Mouse (Mus musculus): ENCODE measurements around the gene Olah.

DNA sequence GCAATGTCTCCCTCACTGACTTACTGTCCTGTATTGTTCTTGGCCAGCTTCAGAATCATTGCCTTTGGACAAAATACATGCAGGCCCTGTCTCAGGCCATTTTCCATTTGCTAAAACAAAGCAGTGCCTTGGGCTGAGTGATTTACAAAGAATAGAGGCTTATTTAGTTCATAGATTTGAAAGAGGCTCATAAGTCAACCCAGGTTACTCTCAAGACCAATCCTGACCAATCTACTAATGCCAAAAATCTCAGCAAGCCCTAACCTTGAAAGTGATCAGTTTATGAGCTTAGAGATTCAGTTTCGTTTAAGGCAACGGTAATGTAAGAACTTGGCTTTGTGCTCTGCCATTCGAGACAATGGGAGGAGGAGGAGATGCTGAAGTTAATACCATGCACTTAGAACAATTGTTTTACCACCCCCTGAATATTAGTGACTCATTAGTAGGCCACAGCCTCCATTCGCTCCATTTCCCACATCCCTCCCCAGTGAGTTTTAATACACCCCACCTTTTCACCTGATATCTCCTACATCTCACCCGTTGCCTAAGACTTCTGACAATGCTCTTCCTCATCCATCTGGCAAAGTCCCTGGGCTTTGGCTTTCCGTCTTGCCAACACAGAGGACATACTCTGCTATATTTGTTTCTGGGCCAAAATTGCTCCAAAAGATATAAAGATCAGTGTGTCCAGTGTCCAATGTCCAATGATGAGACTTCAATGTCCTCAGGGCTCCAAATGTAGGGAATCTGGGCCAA lies 9.7 kb downstream of the Olah start:
- no peak for TF ChIP-seq CTCF (IDR thresholded peaks at IDR 0.05; ENCODE audit: control insufficient read depth, insufficient read depth, insufficient replicate concordance, low read depth, low read length)
- no peak for TF ChIP-seq POLR2A (IDR thresholded peaks at IDR 0.05; ENCODE audit: control insufficient read depth, low read depth, low read length)

All from testis, adult 2 months (tissue).